Comparison of ENCODE assay signal across 29 mouse cellular contexts in genomic region chr17:57182871-57183270, GRCm38 (mm10). TPM values are rescaled to one million over a fixed set of nuclear protein-coding genes. Genes with fewer than 3 reads are reported as not detected.
"Had no signal": no experiment of that assay in that cellular context is flagged by ENCODE, and none has a peak within 500 bp of the region (broad histone marks: within the 10 kb centered on the region; RNA-seq: fewer than 3 reads in every experiment).

No protein-coding gene starts in this region.

- H3K4me2 ChIP-seq: liver, embryonic 13.5 days; midbrain, embryonic 13.5 days; neural tube, embryonic 13.5 days had no signal

- H3K27me3 ChIP-seq: liver, embryonic 13.5 days; megakaryocyte, embryonic 14.5 days; midbrain, embryonic 13.5 days; neural tube, embryonic 13.5 days had no signal

- H3K9ac ChIP-seq: liver, embryonic 13.5 days; midbrain, embryonic 13.5 days; neural tube, embryonic 13.5 days had no signal

- H3K4me1 ChIP-seq: midbrain, embryonic 10.5 days; midbrain, embryonic 13.5 days; neural tube, embryonic 13.5 days had no signal

- ATAC-seq: midbrain, embryonic 13.5 days; midbrain, embryonic 16.5 days had no signal

- H3K9me3 ChIP-seq: liver, embryonic 13.5 days; midbrain, embryonic 10.5 days; midbrain, embryonic 13.5 days; neural tube, embryonic 13.5 days had no signal

- H3K4me3 ChIP-seq: layer of hippocampus, adult 2 months; liver, embryonic 13.5 days; midbrain, embryonic 10.5 days; midbrain, embryonic 13.5 days; myocyte; neural tube, embryonic 13.5 days had no signal

- H3K27ac ChIP-seq: layer of hippocampus, adult 2 months; liver, embryonic 13.5 days; midbrain, embryonic 10.5 days; midbrain, embryonic 13.5 days; neural tube, embryonic 13.5 days had no signal

- DNase-seq: kidney, adult 18-20 months; kidney, adult 9 months; kidney, postnatal 14 days; layer of hippocampus, adult 9-11 months; liver, embryonic 13.5 days; lung, adult 2 months; lung, postnatal 14 days; lung, postnatal 4 days; thymus, adult 18-20 months; thymus, postnatal 4 days had no signal

- H3K36me3 ChIP-seq: liver, embryonic 13.5 days; midbrain, embryonic 10.5 days; midbrain, embryonic 13.5 days; neural tube, embryonic 13.5 days had no signal

RNA-seq across cellular contexts. Expression of gene Tnfsf14, which starts 11.1 kb away (rescaled TPM):
- total RNA-seq: layer of hippocampus, adult 2 months; layer of hippocampus, postnatal 25 days; left cerebral cortex, adult 18-20 months; left cerebral cortex, postnatal 25 days had no signal
- polyA plus RNA-seq: midbrain, embryonic 13.5 days; midbrain, embryonic 16.5 days; myocyte; neural tube, embryonic 13.5 days; testis, adult 2 months had no signal

RNA-seq across cellular contexts. Expression of gene Cd70, which starts 33.3 kb away (rescaled TPM):
- total RNA-seq: layer of hippocampus, adult 2 months; left cerebral cortex, adult 18-20 months; liver, adult 2 months; monocyte, adult 5-6 weeks had no signal
- polyA plus RNA-seq: kidney, embryonic 16.5 days; limb, embryonic 11.5 days; limb, embryonic 14.5 days; liver, adult 2 months; liver, embryonic 13.5 days; liver, embryonic 16.5 days; lung, adult 2 months; lung, embryonic 16.5 days; midbrain, embryonic 10.5 days; myocyte; small intestine, adult 2 months; testis, adult 2 months had no signal

RNA-seq across cellular contexts. Expression of gene C3, which starts 45.1 kb away (rescaled TPM):
- polyA plus RNA-seq: midbrain, embryonic 10.5 days had no signal
